Mouse (Mus musculus) 416B (cell line): ENCODE data around the gene Zfp771.

Experiments used
- DNase-seq: peaks from one replicate; pipeline ENCODE4 v3.0.0; 2011; ENCODE audit warnings: low read depth

The Zfp771 gene

DNA sequence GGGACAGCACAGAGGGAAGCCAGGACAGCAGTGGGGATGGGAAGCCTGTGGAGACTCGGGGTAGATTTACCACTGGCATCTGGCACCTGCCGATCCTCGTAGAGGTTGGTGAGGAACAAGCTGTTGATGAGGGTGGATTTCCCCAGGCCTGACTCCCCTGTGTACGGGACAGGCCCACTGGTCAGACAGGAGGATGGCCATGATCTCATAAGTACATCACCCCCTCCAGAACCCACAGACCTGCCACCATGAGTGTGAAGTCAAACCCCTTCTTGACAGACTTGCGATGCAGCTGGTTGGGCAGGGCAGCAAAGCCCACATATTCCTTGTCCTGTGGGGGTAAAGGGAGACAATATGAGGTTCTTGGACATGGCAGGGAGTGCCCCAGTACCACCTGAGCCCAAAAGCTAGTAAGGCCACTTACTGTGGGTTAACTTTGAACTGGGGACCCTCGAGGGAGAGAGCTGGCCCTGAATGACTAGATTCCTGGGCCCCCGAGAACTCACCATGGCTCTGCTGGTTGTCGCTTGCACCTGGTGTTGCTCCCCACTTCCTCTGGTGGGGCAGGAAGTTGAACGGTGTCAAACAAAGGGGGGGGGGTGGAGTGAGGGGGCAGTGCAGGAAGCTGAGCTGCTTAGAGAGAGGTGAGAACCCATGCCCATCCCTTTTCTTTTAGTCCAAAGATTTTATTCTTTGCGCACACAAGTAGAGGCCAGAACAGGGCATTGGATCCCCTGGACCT, 26.0 kb upstream of the Zfp771 start:
- DNase-seq, result peak; percentile 51

DNA sequence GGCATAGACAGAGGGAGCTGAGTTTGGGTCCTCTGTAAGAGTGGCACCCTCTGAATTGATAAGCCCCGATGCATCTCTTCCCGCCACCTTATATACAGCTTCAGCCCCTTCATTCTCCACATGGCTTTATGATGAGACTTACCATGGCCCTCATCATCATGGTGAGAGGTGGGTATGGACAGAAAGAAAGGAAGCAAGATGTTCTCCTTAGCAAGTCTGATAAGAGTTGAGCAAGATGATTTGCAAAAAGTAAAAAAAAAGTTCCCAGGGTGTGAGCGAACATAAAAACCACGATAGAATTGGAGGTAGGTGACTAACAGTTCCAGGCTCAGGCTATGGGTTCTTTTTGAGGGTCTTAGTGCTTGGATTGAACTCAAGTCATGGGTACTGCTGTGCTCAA, 25.4 kb upstream of the Zfp771 start:
- DNase-seq, result peak; percentile 80

DNA sequence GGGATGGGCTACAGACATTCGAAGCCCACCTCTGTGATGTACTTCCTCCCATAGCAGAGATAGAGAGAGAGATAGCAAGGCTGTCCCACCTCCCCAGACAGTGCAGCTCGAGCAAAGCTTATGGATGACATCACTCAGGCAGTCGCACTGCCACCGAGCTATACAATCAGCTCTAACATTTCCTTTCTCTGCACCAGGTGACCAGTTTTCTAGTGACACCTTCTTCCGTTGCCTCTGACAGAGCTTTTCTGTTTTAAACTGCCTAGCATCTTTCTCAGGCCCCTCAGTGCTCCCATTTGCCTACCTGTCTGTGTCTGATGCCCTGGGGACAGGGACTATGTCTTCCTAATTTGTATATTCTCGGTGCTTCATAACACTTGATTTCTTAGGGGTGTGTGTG, 23.6 kb upstream of the Zfp771 start:
- no peak for DNase-seq

DNA sequence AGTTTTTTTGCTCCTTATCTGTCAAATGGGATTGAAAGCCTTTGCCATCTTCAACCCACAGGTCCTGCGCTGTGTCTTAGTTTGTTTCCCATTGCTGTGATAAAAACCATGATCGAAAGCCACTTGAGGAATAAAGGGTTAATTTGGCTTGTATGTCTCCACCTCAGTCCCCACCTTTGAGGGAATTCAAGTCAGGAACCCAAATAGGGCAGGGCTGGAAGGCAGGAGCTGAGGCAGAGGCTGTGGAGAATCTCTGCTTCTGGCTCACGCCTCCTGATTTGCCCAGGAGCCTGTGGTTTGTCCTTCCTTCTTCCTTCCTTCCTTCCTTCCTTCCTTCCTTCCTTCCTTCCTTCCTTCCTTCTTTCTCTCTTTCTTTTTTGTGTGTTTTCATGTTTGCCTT, 21.0 kb upstream of the Zfp771 start:
- DNase-seq, result no peak

DNA sequence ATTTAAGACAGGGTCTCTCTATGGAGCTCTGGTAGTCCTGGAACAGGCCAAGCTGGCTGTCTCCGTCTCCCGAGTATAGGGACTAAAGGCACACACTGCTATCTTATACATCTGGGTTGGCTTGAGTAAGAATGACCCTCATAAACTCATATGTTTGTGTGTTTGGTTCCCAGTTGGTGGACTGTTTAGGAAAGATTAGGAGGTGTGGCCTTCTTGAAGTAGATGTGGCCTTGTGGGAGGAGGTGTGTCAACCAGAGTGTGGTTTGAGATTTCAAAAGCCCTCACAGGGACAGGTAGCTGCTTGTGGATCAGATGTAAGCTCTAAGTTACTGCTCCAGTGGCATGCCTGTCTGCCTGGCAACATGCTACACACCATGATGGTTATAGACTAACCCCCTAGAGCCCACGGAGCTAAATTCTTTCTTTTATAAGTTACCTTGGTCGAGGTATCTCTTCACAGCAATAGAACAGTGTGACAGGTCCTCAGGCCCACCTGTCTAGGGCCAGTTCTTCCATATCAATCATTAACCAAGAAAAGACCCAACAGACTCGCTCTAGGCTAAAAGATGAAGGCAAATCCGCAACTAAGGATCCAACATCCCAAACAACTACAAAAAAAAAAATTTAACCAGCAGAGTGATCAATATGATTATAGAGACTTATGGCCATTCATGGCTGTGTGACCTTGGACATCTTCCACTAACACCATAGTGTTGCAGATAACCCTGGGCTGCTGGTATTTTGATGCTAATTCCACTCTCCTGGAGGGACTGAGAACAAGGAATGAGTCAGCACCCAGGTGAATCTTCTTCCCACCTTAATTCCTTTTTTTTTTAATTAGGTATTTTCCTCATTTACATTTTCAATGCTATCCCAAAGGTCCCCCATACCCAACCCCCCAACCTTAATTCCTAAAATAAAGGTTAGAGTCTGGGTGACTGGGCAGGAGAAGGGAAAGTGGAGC, 20.3 kb upstream of the Zfp771 start:
- no peak for DNase-seq

DNA sequence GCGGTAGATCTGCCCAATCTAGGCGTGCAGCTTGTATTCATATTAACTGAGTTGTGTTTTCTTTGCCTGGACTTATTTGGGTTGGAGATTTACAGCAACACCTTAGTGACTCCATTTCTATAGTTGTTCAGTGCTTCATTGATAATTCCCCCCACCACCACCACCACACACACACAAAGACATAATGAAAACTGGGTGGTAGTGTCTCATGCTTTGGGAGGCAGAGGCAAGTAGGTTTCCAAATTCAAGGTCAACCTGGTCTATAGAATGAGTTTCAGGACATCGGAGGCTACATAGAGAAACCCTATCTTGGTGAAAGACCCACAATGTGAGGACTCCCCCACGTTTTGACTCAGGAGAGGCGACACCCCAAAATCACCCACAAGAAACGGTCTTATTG, 19.5 kb upstream of the Zfp771 start:
- DNase-seq, result no peak

DNA sequence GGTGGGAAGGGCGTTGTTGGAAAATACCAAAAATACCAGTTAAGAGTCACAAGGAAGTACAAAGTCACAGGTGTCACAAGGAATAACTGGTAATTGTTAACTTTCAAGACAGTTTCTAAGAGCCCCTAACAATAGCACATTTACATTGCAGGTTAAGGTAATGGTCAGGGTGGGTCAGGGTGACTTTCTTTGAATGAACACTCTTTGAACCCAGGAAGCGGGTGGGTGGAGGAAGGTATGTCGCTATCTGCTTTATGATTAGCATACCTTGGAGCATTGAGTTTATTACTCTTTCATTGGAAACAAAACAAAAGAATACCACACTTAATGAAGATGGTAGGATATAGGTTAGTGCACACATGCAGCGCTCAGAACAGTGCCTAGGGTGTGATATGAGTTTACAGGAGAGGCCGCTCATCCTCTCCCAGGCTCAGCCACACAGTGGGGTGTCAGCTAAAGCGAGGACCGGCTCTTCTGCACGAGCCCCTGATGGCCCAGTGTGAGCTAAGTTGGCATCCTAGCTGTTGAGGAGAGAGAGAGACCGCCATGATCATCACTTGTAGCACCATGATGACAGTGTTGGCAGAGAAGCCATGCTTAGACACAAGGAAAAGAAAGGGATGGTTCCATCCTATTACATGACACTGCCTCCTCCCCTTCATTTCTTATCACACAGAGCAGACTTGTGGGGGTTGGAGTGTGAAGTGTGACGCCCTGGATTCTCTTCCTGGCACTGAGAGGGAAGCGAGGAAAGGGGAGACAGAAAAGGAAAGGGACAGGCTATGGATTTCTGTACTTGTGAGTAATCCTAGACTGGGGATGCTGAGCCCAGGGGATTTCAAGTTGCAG, 18.7 kb upstream of the Zfp771 start:
- no peak for DNase-seq

DNA sequence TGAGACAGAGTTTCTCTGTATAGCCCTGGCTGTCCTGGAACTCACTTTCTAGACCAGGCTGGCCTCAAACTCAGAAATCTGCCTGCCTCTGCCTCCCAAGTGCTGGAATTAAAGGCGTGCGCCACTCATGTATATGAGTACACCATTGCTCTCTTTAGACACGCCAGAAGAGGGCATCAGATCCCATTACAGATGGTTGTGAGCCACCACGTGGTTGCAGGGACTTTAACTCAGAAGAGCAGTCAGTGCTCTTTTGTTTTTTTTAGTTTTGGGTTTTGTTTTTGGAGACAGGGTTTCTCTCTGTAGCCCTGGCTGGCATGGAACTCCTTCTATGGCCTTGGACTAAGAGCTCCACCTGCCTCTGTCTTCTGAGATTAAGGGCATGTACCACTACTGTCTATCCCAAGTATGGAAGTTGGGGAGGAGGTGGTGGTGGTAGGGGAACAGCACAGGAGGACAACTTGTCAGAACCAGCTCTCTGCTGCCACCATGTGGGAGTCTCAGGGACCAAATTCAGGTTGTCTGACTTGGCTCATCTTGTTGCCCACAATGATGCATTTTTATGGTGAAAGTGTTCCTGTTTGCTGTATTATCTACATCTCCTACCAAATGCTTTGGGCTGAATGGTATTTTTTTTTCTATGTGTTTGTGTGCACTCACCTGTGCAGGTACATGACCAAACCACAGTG, 15.3 kb upstream of the Zfp771 start:
- peak; percentile 94 for DNase-seq

DNA sequence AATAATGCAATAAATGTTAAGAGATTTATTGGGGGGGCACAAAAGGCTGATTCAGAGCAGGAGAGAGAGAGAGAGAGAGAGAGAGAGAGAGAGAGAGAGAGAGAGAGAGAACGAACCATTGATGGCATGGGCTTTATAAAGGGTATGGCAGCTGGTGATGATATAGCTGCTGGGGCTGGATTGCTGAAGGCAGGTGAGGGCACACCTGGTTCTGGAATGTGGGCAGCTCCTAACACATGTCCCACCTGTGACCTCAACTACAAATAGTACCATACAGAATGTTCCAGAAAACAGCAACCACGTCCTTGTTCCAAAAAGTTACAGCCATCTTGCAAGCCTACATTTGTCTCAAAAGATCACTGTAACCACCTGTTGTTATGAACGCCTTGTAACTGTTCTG, 12.7 kb upstream of the Zfp771 start:
- no peak for DNase-seq

DNA sequence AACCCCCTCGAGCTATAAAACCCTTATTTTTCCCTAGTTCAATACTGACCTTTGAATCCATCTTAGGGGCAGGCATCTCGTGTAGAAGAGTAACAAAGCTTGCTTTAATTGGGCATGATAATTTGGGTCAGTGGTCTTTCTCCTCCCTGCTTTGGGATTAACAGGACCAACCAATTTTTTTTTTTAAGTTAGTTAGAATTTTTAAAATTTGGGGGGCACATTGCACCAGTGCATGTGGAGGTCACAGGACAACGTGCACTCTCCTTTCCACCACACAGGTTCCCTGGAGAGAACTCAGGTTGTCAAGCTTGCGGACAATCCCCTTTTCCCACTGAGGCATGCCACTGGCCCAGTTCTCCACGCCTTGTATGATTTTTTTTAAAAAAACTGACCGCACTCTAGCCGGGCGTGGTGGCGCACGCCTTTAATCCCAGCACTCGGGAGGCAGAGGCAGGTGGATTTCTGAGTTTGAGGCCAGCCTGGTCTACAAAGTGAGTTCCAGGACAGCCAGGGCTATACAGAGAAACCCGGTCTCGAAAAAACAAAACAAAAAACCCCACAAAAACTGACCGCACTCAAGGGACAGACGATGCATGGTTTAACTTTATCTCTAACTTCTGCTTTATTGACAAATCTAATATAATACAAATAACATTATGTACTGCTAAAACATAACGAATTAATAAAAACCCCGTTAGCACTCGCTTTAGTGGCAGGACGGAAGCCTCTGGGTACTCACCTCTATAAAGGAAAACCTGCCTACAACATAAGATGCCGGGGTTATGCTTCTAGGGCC, 12.1 kb upstream of the Zfp771 start:
- no peak for DNase-seq

DNA sequence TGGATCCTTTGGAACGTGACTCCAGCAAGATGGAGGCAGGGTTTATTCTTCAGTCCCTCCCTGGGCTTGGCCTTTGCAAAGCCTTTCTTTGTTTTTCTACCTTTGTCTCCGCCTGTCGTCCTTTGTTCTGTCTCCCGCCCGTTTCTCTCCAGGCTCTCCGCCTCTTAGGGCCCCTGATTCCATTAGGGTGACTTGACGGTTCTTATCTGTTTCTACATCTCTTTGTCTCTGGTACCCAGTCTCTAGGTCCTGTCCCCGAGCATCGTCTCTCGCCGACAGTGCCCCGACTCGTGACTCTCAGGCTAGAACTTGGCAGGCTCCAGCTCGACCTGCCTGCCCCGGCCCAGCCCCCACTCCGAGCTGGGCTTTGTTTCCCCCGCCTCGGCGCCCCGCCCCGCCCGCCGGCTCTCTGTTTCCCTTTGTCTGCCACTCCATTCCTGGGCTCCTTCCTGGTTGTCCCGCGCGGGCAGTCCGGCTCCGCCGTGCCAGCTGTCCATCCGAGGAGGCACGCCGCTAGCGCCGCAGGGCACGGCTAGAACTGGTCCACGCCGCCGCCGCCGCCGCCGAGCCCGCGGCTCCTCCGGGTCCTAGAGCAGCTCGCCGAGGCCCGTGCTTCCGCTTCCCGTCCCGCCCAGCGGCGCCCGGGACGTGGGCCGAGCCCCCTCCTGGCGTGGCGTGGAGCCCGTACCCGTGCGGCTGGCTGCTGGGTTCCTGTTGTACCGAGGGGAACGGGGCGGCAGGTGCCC, 11.3 kb upstream of the Zfp771 start, which contains the start of the genes Zfp553 and Sept1:
Gene Zfp553, plus strand, starts transcription at position 440 of the 746 bp plus-strand sequence.
Gene Sept1, minus strand, starts transcription at position 509 of the 746 bp plus-strand sequence.
- DNase-seq, result peak; percentile 81

DNA sequence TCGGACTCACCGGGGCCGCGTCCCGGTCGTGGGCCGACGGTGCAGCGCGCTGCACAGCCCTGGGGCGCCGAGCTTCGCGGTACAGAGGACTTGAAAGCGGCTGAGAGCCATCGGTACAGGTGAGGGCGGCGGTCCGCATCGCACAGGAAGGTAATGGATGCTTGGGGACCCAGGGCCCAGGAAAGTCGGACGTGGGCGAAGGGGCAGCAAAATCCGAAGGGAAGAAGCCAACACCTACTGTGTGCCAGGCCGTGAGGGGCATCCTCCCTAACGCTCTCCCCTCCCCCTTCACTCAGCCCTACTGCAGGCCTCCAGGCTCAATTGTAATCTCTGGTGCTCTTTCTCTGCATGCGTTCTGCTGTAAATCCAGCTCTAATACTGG, 10.7 kb upstream of the Zfp771 start:
- DNase-seq, result peak; percentile 49

DNA sequence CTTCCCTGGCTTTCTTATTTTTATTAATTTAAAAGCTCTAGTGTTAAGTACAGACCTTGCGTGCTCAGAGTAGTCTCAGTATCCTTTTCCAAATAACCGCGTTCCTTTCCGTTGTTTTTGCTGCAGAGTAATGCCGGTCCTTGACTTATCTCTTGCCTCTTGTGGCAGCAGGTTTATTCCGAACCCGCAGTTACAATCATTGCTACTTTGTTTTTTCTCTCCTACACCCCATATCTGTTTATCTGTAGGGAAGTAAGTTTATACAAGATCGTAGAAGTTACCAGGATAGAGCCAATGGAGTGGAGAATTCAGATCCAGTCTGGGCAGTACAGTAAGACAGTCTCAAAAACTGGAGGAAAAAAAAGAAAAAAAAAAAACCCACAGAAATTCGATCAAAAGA, 10.3 kb upstream of the Zfp771 start:
- peak; percentile 29 for DNase-seq

DNA sequence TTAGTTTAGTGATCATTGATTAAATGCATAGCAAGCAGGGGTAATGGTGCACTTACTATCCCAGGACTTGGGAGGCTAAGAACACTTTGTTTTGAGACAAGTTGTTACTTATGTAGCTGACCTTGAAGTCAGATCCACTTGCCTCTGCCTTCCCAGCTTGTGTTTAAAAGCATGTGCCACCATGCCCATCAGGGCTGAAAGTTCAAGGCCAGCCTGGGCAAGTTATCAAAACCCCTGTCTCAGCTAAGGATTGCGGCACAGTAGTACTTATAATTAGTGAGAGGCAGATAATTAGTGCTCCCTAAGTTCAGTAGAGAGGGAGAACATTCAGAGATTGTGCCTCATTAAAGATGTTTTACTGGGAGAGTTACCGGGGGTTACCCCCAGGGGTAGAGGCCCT, 9.3 kb upstream of the Zfp771 start:
- no peak for DNase-seq

DNA sequence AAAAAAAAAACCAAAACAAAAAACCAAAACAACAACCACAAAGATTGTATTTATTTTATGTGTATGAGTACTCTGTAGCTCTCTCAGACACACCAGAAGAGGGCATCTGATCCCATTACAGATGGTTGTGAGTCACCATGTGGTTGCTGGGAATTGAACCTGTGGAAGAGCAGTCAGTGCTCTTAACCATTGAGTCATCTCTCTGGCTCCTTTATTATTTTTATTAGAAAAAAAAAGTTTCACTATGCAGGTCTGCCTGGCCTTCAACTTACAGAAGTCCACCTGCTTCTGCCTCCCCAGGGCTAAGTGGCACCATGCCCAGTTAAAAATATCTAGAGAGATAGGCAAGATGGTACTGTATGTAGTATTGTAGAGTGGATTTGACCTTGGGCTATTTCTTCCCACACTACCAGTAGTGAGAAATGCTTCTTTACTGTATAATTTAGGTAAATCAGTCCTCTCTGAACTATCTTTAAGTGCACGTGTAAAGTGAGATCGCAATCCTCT, 660 bp upstream of the Zfp771 start:
- no peak for DNase-seq

DNA sequence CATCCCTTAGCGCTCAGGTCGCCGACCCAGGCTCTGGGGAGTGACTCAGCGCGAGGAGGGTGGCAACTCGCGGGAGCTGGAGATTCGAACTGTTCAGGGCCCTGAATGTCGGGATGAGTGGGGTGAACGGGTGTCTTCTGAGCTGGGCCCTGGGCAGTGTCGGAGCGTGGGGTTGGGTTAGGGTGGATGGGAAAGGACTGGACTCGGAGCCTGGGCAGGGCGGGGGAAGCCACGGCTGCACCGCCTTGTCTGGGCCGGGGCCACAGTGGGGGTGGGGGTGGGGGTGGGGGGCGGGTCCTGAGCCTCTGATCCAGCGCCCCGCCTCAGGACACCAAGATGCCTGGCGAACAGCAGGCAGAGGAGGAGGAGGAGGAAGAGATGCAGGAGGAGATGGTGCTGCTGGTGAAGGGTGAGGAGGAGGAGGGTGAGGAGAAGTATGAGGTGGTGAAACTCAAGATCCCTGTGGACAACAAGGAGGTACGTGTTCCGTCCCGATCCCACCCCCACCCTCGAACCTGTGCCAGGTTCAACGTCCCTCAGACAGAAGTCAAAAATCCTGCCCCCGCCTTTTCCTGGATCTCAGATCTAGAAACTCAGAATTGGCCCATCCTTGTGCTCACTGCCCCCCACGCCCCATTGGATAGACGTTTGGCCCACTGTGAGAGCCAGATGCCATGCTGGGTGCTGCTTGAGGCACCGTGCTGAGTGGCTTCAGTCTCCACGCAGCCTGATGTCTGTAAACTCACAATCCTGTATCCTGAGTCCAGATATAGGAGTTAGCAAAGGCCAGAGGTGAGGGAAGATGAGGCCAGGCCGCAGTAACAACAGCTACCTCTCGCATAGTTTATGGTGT, 810 bp downstream of the Zfp771 start:
- no peak for DNase-seq

DNA sequence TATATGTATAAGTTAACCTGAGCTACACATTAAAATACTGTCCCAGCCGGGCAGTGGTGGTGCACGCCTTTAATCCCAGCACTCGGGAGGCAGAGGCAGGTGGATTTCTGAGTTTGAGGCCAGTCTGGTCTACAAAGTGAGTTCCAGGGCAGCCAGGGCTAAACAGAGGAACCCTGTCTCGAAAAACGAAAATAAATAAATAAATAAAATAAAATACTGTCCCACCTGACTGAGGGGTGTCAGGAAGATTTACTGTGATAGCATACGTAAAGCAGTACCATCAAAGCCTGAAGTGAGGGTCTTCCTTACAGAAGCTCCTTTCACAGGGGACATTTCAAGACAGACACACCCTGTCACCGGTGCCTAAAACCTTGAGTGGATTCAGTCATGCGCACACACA, 6.4 kb downstream of the Zfp771 start:
- peak; percentile 63 for DNase-seq

DNA sequence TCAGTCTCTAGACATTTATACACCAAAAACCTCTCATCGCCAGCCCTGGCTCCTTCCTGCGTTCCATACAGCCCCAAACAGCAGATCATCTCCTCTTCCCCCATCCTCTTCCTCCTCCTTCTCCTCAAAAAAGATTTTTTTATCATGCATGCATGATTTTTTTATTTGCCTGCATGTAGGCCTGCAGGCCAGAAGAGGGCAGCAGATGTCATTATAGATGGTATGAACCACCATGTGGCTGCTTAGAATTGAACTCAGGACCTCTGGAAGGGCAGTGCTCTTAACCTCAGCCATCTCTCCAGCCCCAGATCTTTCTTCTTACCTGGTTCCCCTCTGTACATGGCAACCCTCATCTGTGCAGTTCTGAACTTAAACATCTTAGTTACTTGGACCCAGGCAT, 8.3 kb downstream of the Zfp771 start:
- peak; percentile 78 for DNase-seq

DNA sequence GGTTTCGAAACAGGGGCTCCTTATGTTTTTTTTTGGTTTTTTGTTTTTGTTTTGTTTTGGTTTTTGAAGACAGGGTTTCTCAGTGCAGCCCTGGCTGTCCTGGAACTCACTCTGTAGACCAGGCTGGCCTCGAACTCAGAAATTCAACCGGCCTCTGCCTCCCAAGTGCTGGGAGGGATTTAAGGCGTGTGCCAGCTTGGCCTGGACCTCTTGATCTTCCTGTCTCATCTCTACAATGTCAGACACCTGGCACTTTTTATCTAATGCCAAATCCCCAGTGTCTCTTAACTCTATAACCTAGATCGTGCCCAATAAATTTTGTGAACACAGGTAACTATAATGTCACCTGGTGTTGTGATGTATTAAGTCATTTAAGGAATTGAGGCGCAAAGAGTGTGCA, 9.3 kb downstream of the Zfp771 start:
- no peak for DNase-seq
